Mouse (Mus musculus) hindbrain, embryonic 10.5 days (tissue): Measurements from ENCODE around the gene Apoc3. TPM values are rescaled to one million over a fixed set of nuclear protein-coding genes. Genes with fewer than 3 reads are reported as not detected.

Experiments
- DNase-seq: peaks from one replicate; pipeline ENCODE4 v3.0.0-alpha.2; 2017; ENCODE audit warnings: low spot score
- H3K27ac ChIP-seq: fragments of 300-500 bp; sonication (generic); 2 replicates; pipeline ENCODE4 v1.5.1; 2016; ENCODE audit warnings: mild to moderate bottlenecking, moderate library complexity
- H3K27me3 ChIP-seq: fragments of 300-500 bp; sonication (generic); 2 replicates; pipeline ENCODE4 v1.6.1; 2016; ENCODE audit warnings: mild to moderate bottlenecking; ENCODE audit not compliant: poor library complexity, insufficient read depth, severe bottlenecking
- H3K36me3 ChIP-seq: fragments of 300-500 bp; sonication (generic); 2 replicates; pipeline ENCODE4 v1.6.1; 2016; ENCODE audit warnings: mild to moderate bottlenecking, moderate library complexity
- H3K4me1 ChIP-seq: fragments of 300-500 bp; sonication (generic); replicated peaks from 2 replicates; pipeline ENCODE4 v1.6.1; 2016; ENCODE audit warnings: mild to moderate bottlenecking
- H3K4me3 ChIP-seq: fragments of 300-500 bp; sonication (generic); 2 replicates; pipeline ENCODE4 v1.5.1; 2016; ENCODE audit warnings: mild to moderate bottlenecking, moderate library complexity
- H3K9me3 ChIP-seq: fragments of 300-500 bp; sonication (generic); 2 replicates; pipeline ENCODE4 v1.6.1; 2016; ENCODE audit warnings: mild to moderate bottlenecking, moderate library complexity
- WGBS: fragments of 180-500 bp; shearing (Covaris S2); methylation state at CpG from one replicate; pipeline ENCODE4 v1.1.7; 2016; 5-methylcytosine and 5-hydroxymethylcytosine counted together
- polyA plus RNA-seq: library from polyadenylated mRNA; unstranded; fragments of >200 nt; fragmentation: Nextera tagmentation; extraction: Ambion mirVana; gene quantifications from 2 replicates; pipeline ENCODE4 v1.2.1, GENCODE M21; 2016

Gene Apoc3
- polyA plus RNA-seq, 1 experiment from 2014 or later: not detected

DNA sequence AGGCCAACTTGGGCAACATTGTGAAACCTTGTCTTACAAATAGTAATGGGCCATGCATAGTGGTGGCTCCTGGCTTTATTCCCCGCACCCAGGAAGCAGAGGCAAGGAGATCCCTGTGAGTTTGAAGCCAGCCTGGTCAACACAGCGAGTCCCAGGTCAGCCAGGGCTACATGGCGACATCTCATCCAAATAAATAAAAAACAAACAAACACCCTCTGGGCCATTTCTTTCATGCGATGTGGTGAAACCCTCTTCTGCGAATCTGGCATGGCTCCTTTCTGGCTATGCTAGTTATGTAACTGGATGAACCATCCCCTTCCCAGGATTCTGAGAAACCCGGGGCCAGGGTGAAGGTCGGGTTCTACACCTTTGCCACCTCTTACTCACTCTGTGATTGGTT lies 20.7 kb upstream of the Apoc3 start:
- peaks cover 9% of the 10 kb centered on the region; the same call in 1 of the 2 replicates for H3K4me1 ChIP-seq
- H3K9me3 ChIP-seq: no peaks in the 10 kb centered on the region
- no peaks in the 10 kb centered on the region for H3K36me3 ChIP-seq
- 91% methylated on average over 7 of the region's 7 CpGs for WGBS
- no peaks in the 10 kb centered on the region for H3K27me3 ChIP-seq
- H3K4me3 ChIP-seq: no peak overlapping the region
- H3K27ac ChIP-seq: no peak overlapping the region
- DNase-seq: no peak

DNA sequence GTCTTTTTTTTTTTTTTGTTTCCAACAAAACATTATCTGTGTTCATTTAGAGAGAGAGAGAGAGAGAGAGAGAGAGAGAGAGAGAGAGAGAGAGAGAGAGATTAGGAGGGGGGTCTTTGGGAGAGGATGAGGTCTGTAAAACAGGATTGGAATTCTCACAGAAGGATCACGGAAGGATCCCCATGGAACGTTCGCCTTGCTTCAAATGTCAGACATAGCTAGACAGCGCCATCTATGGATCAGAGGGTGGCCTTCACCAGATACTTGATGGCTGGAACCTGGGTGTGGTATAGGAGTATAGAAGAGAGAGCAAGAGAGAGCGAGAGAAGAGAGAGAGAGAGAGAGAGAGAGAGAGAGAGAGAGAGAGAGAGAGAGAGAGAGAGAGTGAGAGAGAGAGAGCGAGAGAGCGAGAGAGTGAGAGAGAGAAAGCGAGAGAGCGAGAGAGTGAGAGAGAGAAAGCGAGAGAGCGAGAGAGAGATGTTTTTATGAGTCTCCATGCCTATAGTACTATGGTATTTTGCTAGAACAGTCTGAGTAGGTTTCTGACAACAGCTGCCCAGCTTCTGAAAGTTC lies 11.4 kb upstream of the Apoc3 start:
- H3K9me3 ChIP-seq: no peaks in the 10 kb centered on the region
- 31% methylated on average over 11 of the region's 11 CpGs for WGBS
- no peaks in the 10 kb centered on the region; the same call in 1 of the 2 replicates for H3K27me3 ChIP-seq
- H3K27ac ChIP-seq: no peak overlapping the region
- peak; percentile 67 for DNase-seq
- no peaks in the 10 kb centered on the region for H3K36me3 ChIP-seq
- no peak overlapping the region for H3K4me3 ChIP-seq
- H3K4me1 ChIP-seq: peaks cover 18% of the 10 kb centered on the region; the same call in 1 of the 2 replicates

DNA sequence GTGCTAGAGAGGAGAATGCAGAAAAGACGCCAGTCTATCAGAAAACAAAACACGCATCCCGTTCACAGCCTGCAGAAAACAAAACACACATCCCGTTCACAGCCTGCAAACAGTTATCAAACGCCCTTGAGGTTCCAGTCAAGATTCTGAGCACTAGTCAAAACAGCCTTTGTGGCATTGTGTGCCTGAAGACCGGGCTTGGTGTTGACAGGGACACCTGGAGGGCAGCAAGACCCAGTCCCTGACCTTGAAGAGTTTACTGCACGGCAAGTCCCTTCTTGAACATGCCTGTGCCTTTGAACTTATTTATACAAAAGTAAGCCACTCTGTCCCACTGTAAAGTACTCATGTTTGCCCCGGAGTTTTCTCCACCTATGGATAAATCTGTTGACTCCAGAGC lies 8.1 kb upstream of the Apoc3 start:
- 58% methylated on average over 8 of the region's 8 CpGs for WGBS
- no peaks in the 10 kb centered on the region for H3K36me3 ChIP-seq
- peaks cover 20% of the 10 kb centered on the region; the same call in 1 of the 2 replicates for H3K4me1 ChIP-seq
- no peak overlapping the region for H3K4me3 ChIP-seq
- H3K9me3 ChIP-seq: no peaks in the 10 kb centered on the region
- no peaks in the 10 kb centered on the region; the same call in 1 of the 2 replicates for H3K27me3 ChIP-seq
- no peak overlapping the region for H3K27ac ChIP-seq
- no peak for DNase-seq

DNA sequence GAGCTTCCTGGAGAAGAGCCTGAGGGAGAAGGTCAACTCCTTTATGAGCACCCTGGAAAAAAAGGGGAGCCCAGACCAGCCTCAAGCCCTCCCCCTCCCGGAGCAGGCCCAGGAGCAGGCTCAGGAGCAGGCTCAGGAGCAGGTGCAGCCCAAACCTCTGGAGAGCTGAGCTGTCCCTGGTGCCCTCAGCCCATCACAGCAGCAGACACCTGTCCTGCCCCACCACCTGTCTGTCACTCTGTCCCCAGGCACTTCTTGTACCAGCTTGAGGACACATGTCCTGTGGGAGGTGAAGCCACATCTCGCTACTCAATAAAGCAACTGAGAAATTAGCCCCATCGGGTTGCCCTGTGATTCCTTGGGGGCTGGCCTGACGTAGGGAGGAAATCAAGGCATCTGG lies 7.7 kb upstream of the Apoc3 start:
- no peak for DNase-seq
- Histone ChIP-seq H3K27ac (no peak overlapping the region), H3K27me3 (no peaks in the 10 kb centered on the region; the same call in 1 of the 2 replicates), H3K36me3 (no peaks in the 10 kb centered on the region), H3K9me3 (no peaks in the 10 kb centered on the region), H3K4me1 (peaks cover 20% of the 10 kb centered on the region; the same call in 1 of the 2 replicates), H3K4me3 (no peak overlapping the region)
- 68% methylated on average over 4 of the region's 4 CpGs for WGBS

DNA sequence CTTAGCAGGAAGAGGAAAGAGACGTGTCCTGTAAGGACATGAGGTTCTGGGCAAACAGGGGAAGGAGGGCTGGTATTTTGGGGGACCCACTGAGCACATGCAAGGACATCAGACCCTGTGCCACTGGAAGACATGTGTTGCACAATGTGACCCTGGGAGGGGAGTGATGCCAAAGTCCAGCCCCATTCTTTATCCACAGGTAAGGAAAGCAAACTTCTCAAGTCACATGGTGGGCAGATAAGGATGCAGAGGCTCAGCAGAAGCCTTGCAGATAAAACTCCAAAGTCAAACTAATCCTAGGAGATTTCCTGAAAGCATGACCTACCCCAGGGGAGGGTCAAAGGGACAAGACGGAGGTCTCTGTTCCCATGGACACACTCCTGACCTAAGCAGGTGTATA lies 6.4 kb upstream of the Apoc3 start:
- Histone ChIP-seq H3K4me3 (no peak overlapping the region), H3K27ac (no peak overlapping the region), H3K4me1 (peaks cover 18% of the 10 kb centered on the region; the same call in 1 of the 2 replicates), H3K27me3 (no peaks in the 10 kb centered on the region), H3K9me3 (no peaks in the 10 kb centered on the region), H3K36me3 (no peaks in the 10 kb centered on the region)
- WGBS: 84% methylated on average over 2 of the region's 2 CpGs
- DNase-seq: no peak

DNA sequence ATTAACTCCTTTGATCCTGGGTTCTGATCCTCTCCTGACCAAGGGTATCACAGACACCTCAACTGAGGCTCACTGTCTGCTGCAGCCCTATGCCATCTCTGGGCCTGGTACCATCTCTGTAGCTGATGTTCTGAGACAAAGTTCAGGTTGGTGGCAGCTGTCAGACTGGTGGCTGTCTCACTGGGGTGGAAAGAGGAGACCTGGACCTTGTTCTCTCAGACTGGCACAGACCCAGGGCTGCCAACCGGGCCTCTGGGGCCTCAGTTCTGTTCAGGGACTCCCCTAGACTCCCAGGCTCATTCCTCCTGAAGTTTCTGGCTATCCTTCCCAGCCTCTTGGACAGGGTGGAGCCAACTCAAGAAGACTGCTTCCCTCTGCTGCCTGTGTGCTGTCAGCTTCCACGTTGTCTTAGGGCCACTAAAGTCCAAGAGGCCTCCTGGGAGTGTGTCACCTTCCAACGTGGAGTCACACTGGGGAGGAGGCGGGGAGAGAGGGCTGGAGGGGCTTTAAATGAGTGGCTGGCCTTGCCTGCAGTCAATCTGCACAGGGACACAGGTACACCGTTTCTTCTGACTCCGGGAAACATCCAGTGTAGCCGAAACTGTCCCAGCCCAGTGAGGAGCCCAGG lies 5.2 kb upstream of the Apoc3 start, which contains the start of gene Apoa4:
Gene Apoa4 (plus strand): TSS at position 171 of the 628 bp plus-strand sequence.
- Histone ChIP-seq H3K4me3 (no peak within 1 kb of the TSS), H3K9me3 (no peaks in the 10 kb centered on the region), H3K36me3 (no peaks in the 10 kb centered on the region), H3K27me3 (no peaks in the 10 kb centered on the region), H3K4me1 (peaks cover 21% of the 10 kb centered on the region; the same call in 1 of the 2 replicates), H3K27ac (no peak within 1 kb of the TSS)
- 73% methylated on average over 7 of the region's 7 CpGs for WGBS
- DNase-seq: no peak

DNA sequence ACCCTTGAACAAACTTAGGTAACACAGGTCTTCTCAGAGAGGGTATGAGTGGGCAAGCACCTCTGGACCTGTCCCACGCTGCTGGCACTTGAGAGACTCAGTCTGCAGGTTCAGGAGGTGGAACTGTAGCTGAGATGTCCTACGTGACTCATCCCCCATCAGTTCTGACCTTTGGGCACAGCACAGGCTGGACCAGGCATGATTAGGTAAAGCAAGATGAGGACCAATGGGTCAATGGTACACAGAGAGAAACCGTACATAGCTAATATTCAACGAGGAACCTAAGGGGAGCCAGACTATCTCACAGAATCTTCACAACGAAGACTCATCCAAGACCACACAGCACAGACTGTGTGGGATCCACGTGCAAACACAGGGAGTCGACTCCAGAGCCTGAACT lies 3.4 kb upstream of the Apoc3 start:
- H3K27ac ChIP-seq: no peak overlapping the region
- no peak for DNase-seq
- peaks cover 19% of the 10 kb centered on the region; the same call in 1 of the 2 replicates for H3K4me1 ChIP-seq
- WGBS: 91% methylated on average over 7 of the region's 7 CpGs
- H3K27me3 ChIP-seq: no peaks in the 10 kb centered on the region; the same call in 1 of the 2 replicates
- H3K4me3 ChIP-seq: no peak overlapping the region
- no peaks in the 10 kb centered on the region for H3K36me3 ChIP-seq
- no peaks in the 10 kb centered on the region for H3K9me3 ChIP-seq

DNA sequence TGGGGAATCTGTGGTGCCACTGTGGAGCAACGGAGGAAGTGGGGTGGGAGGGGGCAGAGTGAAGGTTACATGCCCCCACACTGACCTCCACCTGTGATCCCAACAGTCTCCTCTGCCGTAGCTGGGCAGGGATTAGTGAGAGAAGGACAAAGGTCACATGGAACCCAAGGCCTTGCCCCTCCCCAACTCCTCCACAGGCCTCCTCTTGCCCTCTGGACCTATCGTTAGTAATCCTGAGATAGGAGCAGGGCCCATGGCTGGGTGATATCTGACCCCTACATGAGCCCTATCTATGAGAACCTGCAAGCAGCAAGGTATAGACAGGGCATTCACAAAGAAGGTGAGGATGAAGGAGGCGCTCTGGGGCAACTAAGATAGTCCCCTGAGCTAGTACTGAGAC lies 213 bp upstream of the Apoc3 start:
- WGBS: 64% methylated on average over 4 of the region's 4 CpGs
- no peak overlapping the region for H3K27ac ChIP-seq

DNA sequence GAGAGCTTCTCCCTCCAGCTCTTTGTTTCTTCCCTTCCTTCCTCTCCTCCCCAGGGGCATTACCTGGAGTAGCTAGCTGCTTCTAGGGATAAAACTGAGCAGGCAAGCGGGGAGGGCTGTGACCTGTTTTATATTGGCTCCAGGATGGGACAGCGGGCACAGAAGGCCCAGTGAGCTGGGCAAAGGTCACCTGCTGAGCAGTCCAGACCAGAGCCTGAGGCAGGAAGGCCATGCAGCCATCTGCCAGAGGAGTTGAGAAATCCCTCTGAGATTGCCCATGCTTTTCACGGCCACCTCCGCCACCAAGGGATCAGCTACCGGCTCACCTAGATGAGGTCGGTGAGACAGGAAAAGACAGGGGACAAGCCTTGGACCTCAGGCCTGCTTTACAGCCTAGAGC lies 240 bp downstream of the Apoc3 start:
- H3K9me3 ChIP-seq: no peaks in the 10 kb centered on the region
- no peak overlapping the region for H3K4me3 ChIP-seq
- no peak for DNase-seq
- peaks cover 21% of the 10 kb centered on the region for H3K27me3 ChIP-seq
- 84% methylated on average over 6 of the region's 6 CpGs for WGBS
- H3K27ac ChIP-seq: peak overlapping the region; percentile 23; the same call in 1 of the 2 replicates
- no peaks in the 10 kb centered on the region for H3K36me3 ChIP-seq
- peaks cover 16% of the 10 kb centered on the region for H3K4me1 ChIP-seq

More for the DNA sequence above, 213 bp upstream of the Apoc3 start:
- no peak for DNase-seq
- peaks cover 17% of the 10 kb centered on the region for H3K27me3 ChIP-seq
- no peaks in the 10 kb centered on the region for H3K9me3 ChIP-seq
- H3K4me1 ChIP-seq: peaks cover 12% of the 10 kb centered on the region
- H3K4me3 ChIP-seq: no peak overlapping the region
- no peaks in the 10 kb centered on the region for H3K36me3 ChIP-seq

DNA sequence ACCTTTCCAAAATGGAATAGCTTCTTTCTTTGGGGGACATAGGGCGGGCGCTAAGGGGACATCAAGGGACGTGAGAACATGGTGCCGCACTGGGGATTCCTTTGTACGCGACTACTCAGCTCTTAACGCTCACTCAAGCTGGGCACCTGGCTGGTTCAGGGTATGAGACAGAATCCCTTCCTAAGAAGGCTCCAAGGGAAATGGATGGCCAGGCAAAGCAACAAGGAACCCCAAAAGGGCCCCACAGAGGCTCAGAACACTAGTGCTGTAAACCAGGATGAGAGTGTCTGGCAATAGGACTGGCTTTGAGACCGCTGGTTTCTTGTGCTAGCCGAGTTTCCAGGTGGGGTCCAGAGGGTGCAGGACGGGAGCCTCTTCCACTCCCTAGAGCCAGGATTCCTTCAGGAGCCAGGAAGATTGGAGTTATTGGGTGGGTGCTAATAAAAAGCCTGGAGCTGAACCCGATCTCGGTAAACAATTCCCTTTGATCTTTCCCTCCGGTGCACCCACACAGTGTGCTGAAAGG lies 4.9 kb downstream of the Apoc3 start:
- Histone ChIP-seq H3K27ac (peak overlapping the region; percentile 86), H3K36me3 (no peaks in the 10 kb centered on the region), H3K4me1 (peaks cover 18% of the 10 kb centered on the region), H3K4me3 (peak overlapping the region; percentile 60), H3K9me3 (no peaks in the 10 kb centered on the region), H3K27me3 (peaks cover 35% of the 10 kb centered on the region)
- 21% methylated on average over 13 of the region's 13 CpGs for WGBS
- no peak for DNase-seq

DNA sequence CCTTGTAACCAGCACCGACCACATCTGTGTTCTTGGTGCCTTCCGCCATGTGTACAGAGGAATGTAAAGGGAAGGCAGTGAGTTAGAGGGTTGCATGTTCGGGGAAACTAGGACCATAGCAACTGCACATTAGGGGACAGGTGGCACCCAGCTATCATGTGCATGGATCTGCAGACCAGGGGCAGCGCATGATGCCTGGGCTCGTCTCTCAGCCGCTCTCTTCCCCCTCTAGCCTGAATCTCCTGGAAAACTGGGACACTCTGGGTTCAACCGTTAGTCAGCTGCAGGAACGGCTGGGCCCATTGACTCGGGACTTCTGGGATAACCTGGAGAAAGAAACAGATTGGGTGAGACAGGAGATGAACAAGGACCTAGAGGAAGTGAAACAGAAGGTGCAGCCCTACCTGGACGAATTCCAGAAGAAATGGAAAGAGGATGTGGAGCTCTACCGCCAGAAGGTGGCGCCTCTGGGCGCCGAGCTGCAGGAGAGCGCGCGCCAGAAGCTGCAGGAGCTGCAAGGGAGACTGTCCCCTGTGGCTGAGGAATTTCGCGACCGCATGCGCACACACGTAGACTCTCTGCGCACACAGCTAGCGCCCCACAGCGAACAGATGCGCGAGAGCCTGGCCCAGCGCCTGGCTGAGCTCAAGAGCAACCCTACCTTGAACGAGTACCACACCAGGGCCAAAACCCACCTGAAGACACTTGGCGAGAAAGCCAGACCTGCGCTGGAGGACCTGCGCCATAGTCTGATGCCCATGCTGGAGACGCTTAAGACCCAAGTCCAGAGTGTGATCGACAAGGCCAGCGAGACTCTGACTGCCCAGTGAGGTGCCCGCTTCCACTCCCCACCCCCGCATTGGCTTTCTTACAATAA lies 5.6 kb downstream of the Apoc3 start:
- DNase-seq: peak; percentile 84
- Histone ChIP-seq H3K36me3 (no peaks in the 10 kb centered on the region), H3K27me3 (peaks cover 35% of the 10 kb centered on the region), H3K9me3 (no peaks in the 10 kb centered on the region), H3K27ac (peak overlapping the region; percentile 86), H3K4me3 (peak overlapping the region; percentile 60), H3K4me1 (peaks cover 15% of the 10 kb centered on the region)
- 16% methylated on average over 37 of the region's 37 CpGs for WGBS

DNA sequence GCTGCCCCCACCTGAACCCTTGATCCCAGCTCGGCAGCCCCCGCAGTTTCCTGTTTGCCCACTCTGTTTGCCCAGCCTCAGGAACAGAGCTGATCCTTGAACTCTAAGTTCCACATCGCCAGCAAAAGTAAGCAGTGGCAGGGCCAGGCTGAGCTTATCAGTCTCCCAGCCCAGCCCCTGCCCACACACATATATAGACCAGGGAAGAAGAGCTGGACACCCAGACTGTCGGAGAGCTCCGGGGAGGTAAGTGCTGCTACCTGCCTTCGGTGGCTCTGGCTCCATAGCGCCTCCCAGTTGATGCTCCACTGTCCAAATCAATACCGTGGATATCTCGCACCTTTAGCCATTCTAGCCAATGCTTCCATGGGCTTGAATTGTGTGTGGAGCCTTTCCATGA lies 6.9 kb downstream of the Apoc3 start, which contains the start of gene Apoa1:
Gene Apoa1 (plus strand): TSS at position 90 of the 400 bp plus-strand sequence.
- no peak for DNase-seq
- H3K9me3 ChIP-seq: no peaks in the 10 kb centered on the region
- H3K36me3 ChIP-seq: peaks cover 2% of the 10 kb centered on the region
- peaks cover 15% of the 10 kb centered on the region for H3K4me1 ChIP-seq
- H3K27me3 ChIP-seq: peaks cover 35% of the 10 kb centered on the region
- 66% methylated on average over 9 of the region's 9 CpGs for WGBS
- no peak within 1 kb of the TSS for H3K4me3 ChIP-seq
- H3K27ac ChIP-seq: no peak within 1 kb of the TSS
